Mouse (Mus musculus) forebrain, embryonic 15.5 days (tissue): Measurements from ENCODE around the gene Tspan5. TPM values are rescaled to one million over a fixed set of nuclear protein-coding genes. Genes with fewer than 3 reads are reported as not detected.

Experiments used
- ATAC-seq: fragments of 200-750 bp; cut with Nextera tagmentation; replicated peaks from 2 replicates; pipeline ENCODE4 v1.8.0; 2017; ENCODE audit warnings: mild to moderate bottlenecking, moderate TSS enrichment, moderate library complexity
- H3K27ac ChIP-seq: fragments of 300-500 bp; sonication (generic); replicated peaks from 2 replicates; pipeline ENCODE4 v1.5.1; 2015; ENCODE audit warnings: mild to moderate bottlenecking, inconsistent platforms
- H3K27me3 ChIP-seq: fragments of 300-500 bp; sonication (generic); 2 replicates; pipeline ENCODE4 v1.6.1; 2015; ENCODE audit warnings: inconsistent platforms
- H3K36me3 ChIP-seq: fragments of 300-500 bp; sonication (generic); 2 replicates; pipeline ENCODE4 v1.6.1; 2015; ENCODE audit warnings: mild to moderate bottlenecking, inconsistent platforms
- H3K4me1 ChIP-seq: fragments of 300-500 bp; sonication (generic); 2 replicates; pipeline ENCODE4 v1.6.1; 2015; ENCODE audit warnings: inconsistent platforms
- H3K4me2 ChIP-seq: fragments of 300-500 bp; sonication (generic); replicated peaks from 2 replicates; pipeline ENCODE4 v1.6.1; 2015; ENCODE audit warnings: mild to moderate bottlenecking, inconsistent platforms
- H3K4me3 ChIP-seq: fragments of 300-500 bp; sonication (generic); 2 replicates; pipeline ENCODE4 v1.5.1; 2015; ENCODE audit warnings: mild to moderate bottlenecking, inconsistent platforms
- H3K9ac ChIP-seq: fragments of 300-500 bp; sonication (generic); replicated peaks from 2 replicates; pipeline ENCODE4 v1.6.1; 2015; ENCODE audit warnings: mild to moderate bottlenecking, inconsistent platforms
- H3K9me3 ChIP-seq: fragments of 300-500 bp; sonication (generic); 2 replicates; pipeline ENCODE4 v1.6.1; 2016; ENCODE audit warnings: inconsistent platforms
- WGBS: fragments of 180-500 bp; shearing (Covaris S2); methylation state at CpG from one replicate; pipeline ENCODE4 v1.1.7; 2015; ENCODE audit warnings: mixed read lengths; 5-methylcytosine and 5-hydroxymethylcytosine counted together
- polyA plus RNA-seq: library from polyadenylated mRNA; unstranded; fragments of >200 nt; fragmentation: Nextera tagmentation; extraction: Ambion mirVana; gene quantifications from 2 replicates; pipeline ENCODE4 v1.2.1, GENCODE M21; 2015

Gene Tspan5
- polyA plus RNA-seq, 1 experiment from 2014 or later: 104 TPM

DNA sequence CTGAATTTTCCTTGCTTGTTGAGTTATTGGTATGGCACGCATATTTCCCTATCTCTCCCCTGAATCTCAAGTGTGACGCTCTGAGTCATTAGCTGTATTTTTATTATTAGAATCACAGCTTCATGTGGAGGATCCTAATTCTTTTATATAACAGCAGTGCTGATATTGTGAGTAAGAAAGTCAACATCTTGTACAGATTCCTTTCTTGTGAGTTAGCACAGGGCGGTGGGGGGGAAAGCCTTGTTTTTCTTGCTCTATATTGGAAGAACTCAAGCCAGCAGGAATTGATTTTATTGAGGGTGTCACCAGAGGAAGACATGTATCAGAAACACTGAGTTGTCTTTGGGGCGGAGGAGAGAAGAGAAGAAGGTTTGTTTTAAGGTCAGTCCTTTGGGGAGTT is 3.6 kb downstream of the Tspan5 start:
- Histone ChIP-seq H3K36me3 (no peaks in the 10 kb centered on the region), H3K9ac (no peak overlapping the region), H3K27ac (no peak overlapping the region), H3K4me2 (0 out of 2 replicates have a peak overlapping the region, but pooled peaks have one; percentile 66), H3K27me3 (no peaks in the 10 kb centered on the region), H3K4me1 (peaks cover 61% of the 10 kb centered on the region), H3K4me3 (no peak overlapping the region), H3K9me3 (no peaks in the 10 kb centered on the region)
- no peak for ATAC-seq
- WGBS: 85% methylated on average over 4 of the region's 4 CpGs

DNA sequence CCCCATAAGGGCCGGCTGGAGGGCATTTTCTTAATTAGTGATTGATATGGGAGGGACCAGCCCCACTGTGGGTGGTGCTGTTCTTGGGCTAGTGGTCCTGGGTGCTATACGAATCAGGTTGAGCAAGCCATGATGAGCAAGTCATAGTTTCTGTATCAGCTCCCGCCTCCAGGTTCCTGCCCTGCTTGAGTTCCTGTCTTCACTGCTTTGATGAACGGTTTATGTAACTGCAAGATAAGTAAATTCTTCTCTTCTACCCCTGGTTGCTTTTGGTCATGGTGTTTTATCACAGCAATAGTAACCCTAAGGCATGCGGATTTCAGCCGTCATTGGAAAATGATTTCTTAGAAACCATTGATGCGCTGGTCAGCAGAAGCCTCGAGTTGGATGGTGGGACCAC is 4.6 kb downstream of the Tspan5 start:
- H3K27ac ChIP-seq: no peak overlapping the region
- no peak overlapping the region for H3K4me2 ChIP-seq
- no peaks in the 10 kb centered on the region for H3K9me3 ChIP-seq
- no peaks in the 10 kb centered on the region for H3K36me3 ChIP-seq
- H3K4me1 ChIP-seq: peaks cover 55% of the 10 kb centered on the region
- WGBS: 94% methylated on average over 8 of the region's 8 CpGs
- H3K4me3 ChIP-seq: no peak overlapping the region
- no peaks in the 10 kb centered on the region for H3K27me3 ChIP-seq
- ATAC-seq: no peak
- H3K9ac ChIP-seq: no peak overlapping the region

DNA sequence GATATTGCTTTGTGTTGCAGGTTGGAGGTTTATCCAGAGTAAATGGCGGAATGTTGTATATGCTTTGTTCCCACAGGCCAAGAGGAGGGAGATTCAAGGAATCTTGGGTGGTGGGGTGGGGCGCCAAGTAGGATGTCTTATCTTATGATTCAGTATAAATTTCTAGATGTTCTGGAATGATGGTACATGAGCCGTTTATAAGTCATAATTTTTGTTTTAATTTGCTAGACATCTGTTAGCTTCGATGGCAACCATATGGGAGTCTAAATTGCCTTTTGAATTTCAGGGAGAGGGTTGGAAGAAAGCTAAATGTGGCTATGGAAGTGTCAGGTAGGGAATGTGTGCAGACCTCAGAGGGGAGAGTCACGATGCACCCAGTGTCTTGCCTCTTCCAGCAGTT is 5.0 kb downstream of the Tspan5 start:
- Histone ChIP-seq H3K9me3 (no peaks in the 10 kb centered on the region), H3K27me3 (no peaks in the 10 kb centered on the region), H3K27ac (no peak overlapping the region), H3K4me1 (peaks cover 56% of the 10 kb centered on the region), H3K4me2 (no peak overlapping the region), H3K9ac (no peak overlapping the region), H3K4me3 (no peak overlapping the region), H3K36me3 (no peaks in the 10 kb centered on the region)
- no peak for ATAC-seq
- 73% methylated on average over 5 of the region's 5 CpGs for WGBS

DNA sequence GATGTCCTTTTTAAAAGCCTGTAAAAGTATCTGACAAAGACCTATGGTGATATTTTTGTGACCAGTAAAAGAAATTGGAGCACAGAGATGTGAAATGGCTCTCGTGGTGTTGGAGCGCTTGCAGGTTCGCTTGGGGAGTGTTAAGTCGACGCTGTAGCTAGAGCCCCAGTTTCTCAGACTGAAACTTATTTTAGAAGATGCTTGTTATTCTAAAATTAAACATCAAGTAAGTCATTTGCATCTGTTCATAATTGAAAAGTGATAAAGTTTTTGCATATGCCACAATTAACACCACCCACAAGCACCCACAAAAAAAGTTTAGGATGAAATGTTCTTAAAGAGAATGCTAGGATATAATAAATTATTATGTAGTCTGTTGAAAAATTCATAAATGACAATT is 6.0 kb downstream of the Tspan5 start:
- Histone ChIP-seq H3K4me1 (peaks cover 62% of the 10 kb centered on the region), H3K9me3 (no peaks in the 10 kb centered on the region), H3K9ac (no peak overlapping the region), H3K36me3 (no peaks in the 10 kb centered on the region), H3K4me2 (no peak overlapping the region), H3K27ac (no peak overlapping the region), H3K4me3 (no peak overlapping the region), H3K27me3 (no peaks in the 10 kb centered on the region)
- 89% methylated on average over 5 of the region's 5 CpGs for WGBS
- no peak for ATAC-seq

DNA sequence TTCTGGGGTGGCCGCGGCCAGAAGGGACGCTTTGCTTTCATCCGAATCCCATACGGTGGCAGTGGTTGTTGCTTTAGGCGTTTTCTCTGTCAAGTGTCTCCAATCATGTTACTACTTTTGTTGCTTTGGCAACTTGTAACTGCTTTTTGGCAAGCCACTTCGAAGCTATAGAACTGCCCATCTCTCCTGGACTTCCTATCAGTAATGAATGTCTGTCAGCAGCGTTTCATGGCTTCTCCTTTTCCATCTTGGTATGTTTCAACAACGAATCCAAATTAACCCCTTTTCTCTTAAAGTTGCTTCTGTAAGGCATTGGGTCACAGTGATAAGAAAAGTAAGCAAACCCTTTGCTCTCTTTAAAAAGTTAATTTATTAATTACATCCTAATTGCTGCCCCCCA is 7.7 kb downstream of the Tspan5 start:
- H3K4me1 ChIP-seq: peaks cover 67% of the 10 kb centered on the region
- H3K9ac ChIP-seq: no peak overlapping the region
- 67% methylated on average over 9 of the region's 9 CpGs for WGBS
- no peaks in the 10 kb centered on the region for H3K27me3 ChIP-seq
- H3K4me2 ChIP-seq: no peak overlapping the region
- H3K27ac ChIP-seq: no peak overlapping the region
- H3K36me3 ChIP-seq: no peaks in the 10 kb centered on the region
- no peak overlapping the region for H3K4me3 ChIP-seq
- no peaks in the 10 kb centered on the region for H3K9me3 ChIP-seq
- ATAC-seq: no peak

DNA sequence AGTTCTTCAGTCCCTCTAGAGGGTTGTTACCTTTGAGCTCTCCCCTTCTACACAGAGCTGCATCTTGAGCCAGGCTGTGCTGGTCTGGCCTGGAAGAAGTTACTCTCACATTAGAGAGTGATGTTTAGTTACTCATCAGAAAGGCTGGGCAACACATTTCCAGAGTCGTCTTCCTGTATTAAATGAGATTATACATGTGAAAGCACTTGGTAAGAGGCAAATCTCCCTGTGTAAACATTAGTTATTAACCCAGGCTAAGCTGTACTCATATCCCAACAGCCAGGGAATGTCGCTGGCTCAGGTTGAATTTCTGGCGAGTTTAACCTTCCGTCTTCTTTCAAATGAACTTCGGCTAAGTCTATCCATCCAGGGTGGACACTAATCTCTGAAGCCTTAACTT is 9.3 kb downstream of the Tspan5 start:
- Histone ChIP-seq H3K4me2 (no peak overlapping the region), H3K9ac (no peak overlapping the region), H3K4me3 (no peak overlapping the region), H3K36me3 (no peaks in the 10 kb centered on the region), H3K4me1 (peaks cover 51% of the 10 kb centered on the region), H3K9me3 (no peaks in the 10 kb centered on the region), H3K27ac (no peak overlapping the region), H3K27me3 (no peaks in the 10 kb centered on the region)
- ATAC-seq: no peak
- 91% methylated on average over 5 of the region's 5 CpGs for WGBS

DNA sequence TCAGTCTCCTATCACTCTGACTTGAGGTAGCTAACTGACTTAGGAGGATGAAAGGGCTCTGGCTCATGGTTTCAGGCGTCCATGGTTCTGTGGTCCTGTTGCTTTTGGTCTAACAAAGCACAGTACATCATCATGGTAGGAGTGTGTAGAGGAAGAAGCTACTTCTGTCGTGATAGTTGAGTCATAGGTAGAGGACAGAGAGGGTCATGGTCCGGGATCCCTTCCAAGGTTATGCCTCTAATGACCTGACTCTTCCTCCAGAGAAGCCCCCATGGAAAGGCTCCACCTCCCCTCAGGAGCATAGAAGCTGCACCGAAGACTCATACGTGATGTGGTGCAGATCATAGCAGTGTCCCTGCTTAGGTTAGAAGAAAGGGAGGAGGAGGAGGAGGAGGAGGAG is 10.1 kb downstream of the Tspan5 start:
- no peaks in the 10 kb centered on the region for H3K27me3 ChIP-seq
- ATAC-seq: no peak
- WGBS: 86% methylated on average over 5 of the region's 5 CpGs
- H3K9me3 ChIP-seq: no peaks in the 10 kb centered on the region
- H3K36me3 ChIP-seq: no peaks in the 10 kb centered on the region
- H3K4me2 ChIP-seq: no peak overlapping the region
- H3K4me3 ChIP-seq: no peak overlapping the region
- peaks cover 43% of the 10 kb centered on the region for H3K4me1 ChIP-seq
- H3K9ac ChIP-seq: no peak overlapping the region
- H3K27ac ChIP-seq: no peak overlapping the region

DNA sequence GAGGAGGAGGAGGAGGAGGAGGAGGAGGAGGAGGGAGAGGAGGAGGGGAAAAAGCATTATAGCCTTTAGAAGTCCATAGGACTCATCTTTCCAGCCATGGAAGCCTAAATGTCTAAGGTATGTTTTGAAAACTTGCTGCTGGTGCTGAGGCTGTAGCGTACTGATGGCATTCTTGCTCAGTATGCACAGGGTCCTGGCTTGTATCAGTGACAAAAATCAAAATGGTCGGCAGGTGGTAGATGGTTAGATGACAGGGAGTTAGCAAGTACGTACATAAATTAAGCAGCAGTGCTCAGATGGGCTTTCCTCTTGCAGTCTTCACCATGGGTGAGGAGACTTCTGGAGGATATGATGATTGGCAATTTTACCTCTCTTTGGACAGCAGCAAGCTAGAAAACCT is 10.8 kb downstream of the Tspan5 start:
- WGBS: 60% methylated on average over 3 of the region's 3 CpGs
- no peak overlapping the region for H3K27ac ChIP-seq
- no peak overlapping the region for H3K9ac ChIP-seq
- H3K4me1 ChIP-seq: peaks cover 38% of the 10 kb centered on the region
- H3K9me3 ChIP-seq: no peaks in the 10 kb centered on the region
- no peaks in the 10 kb centered on the region for H3K27me3 ChIP-seq
- H3K4me3 ChIP-seq: no peak overlapping the region
- no peak overlapping the region for H3K4me2 ChIP-seq
- no peak for ATAC-seq
- no peaks in the 10 kb centered on the region for H3K36me3 ChIP-seq

DNA sequence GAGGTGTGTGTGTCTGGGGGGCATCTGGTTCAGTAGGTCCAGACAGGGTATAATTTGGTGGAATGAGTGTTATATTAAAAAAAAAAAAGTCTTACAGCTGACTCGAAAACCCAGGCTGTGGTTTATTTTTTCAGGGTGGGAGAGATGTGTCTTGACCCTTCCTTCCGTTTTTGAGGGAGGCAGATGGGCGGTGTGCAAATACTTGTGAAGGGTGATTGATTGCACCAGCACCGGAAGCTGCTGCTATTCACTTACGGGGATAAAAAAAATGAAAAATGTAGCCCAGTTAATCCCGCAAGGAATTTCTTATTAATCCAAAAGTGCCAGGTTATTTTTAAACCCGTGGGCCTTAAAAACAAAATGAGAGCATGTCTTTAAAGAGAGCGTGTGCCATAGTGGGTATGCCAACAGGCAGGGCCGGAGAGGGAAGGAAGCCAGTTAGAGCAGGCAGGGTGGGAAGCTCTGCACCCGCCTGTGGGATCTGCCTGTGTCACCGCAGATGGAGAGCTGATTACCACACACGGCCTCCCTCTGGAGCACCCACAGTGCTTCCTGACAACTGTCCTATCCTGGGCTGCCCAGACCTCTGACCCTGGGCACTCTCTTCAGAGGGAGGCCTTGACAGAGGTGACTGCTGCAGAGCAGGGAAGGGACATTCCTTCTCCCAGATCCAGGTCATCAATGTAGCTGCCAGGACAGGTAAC is 11.3 kb downstream of the Tspan5 start:
- Histone ChIP-seq H3K27me3 (no peaks in the 10 kb centered on the region), H3K9ac (no peak overlapping the region; the same call in 1 of the 2 replicates), H3K9me3 (no peaks in the 10 kb centered on the region), H3K4me1 (peaks cover 36% of the 10 kb centered on the region), H3K4me3 (no peak overlapping the region), H3K36me3 (no peaks in the 10 kb centered on the region), H3K4me2 (peak overlapping the region; percentile 6), H3K27ac (peak overlapping the region; percentile 37; the same call in 1 of the 2 replicates)
- ATAC-seq: peak; percentile 63
- WGBS: 30% methylated on average over 12 of the region's 12 CpGs

DNA sequence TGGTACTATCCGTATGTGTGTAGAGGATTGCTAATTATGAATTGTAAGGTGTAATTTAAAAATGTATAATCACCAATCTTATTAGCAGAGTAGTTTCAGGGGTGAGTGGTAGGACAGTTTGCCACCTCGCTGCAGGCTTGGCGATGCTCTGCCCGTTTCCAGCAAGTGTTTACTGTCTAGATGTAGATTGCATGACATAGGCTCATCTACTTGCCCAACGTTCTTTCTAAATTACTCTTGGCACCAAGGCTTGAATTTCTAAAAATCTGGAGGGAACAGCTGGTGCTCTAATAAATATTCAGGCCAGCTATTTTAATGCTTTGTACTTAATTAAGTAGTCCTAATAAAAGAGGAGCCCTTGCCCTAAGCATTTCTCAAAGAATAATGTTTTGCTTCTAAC is 12.3 kb downstream of the Tspan5 start:
- Histone ChIP-seq H3K4me1 (peaks cover 36% of the 10 kb centered on the region), H3K27ac (peak overlapping the region; percentile 31; the same call in 1 of the 2 replicates), H3K27me3 (no peaks in the 10 kb centered on the region), H3K9ac (no peak overlapping the region), H3K36me3 (no peaks in the 10 kb centered on the region), H3K9me3 (no peaks in the 10 kb centered on the region), H3K4me3 (no peak overlapping the region), H3K4me2 (no peak overlapping the region)
- WGBS: 27% methylated on average over 5 of the region's 5 CpGs
- ATAC-seq: peak; percentile 66

DNA sequence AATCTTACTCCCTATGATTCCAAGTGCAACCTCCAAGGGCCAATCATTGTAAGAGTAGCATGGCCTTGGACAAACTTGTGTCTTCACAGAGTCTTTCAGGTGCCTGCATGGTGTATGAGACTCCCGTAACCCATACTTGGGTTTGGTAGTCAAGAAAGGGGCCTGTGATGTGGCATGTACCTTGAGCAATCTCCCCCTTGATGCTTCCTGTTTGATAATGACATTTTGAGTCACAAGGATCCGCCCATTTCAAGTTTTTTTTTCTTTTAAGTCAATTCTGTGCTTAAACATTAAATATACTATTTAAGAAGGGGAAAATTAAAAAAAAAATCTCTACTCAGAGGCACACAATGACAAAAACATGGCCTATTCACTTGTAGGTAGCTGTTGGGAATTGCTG is 15.3 kb downstream of the Tspan5 start:
- Histone ChIP-seq H3K9me3 (no peaks in the 10 kb centered on the region), H3K9ac (no peak overlapping the region), H3K4me3 (no peak overlapping the region), H3K27me3 (no peaks in the 10 kb centered on the region), H3K36me3 (no peaks in the 10 kb centered on the region), H3K4me2 (no peak overlapping the region), H3K27ac (no peak overlapping the region), H3K4me1 (peaks cover 46% of the 10 kb centered on the region)
- no peak for ATAC-seq
- WGBS: 97% methylated on average over 2 of the region's 2 CpGs

DNA sequence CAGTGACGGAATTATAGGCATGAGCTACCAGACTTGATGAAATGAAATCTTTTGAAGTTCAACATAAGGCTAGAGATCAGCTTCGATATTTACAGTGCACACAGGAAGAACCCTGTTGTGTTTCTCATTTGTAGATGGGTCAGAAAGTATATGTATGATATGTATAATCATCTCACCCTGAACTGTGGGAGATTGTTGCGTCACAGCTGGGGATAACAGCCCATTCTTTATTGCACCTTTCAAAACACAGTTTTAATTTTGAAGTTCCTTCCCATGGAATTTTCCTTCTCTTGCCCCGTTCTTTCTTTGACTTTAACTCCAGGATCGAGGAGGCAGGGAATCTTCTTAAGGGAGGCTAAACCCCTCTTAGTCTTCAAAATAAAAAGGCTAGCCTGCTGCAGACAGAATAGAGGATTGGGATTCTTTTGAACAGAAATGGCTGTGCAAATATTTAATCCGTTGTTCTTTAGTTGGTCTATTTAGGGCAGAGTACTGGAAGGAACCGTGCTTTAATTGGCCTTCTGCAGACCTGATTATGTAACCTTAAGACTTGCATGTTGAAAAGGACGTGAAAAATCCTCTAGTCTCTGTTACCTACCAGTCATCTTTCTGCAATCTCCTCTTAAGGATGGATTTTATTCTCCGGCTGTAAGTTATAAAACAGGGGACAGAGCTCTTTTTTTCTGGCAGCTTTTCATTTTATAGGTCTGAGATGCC is 18.1 kb downstream of the Tspan5 start:
- WGBS: 10% methylated on average over 9 of the region's 9 CpGs
- H3K9me3 ChIP-seq: no peaks in the 10 kb centered on the region
- H3K27ac ChIP-seq: peak overlapping the region; percentile 40; the same call in 1 of the 2 replicates

More for the DNA sequence above, 18.1 kb downstream of the Tspan5 start:
- Histone ChIP-seq H3K4me1 (peaks cover 25% of the 10 kb centered on the region), H3K27me3 (no peaks in the 10 kb centered on the region), H3K9ac (no peak overlapping the region), H3K4me3 (no peak overlapping the region), H3K4me2 (no peak overlapping the region), H3K36me3 (no peaks in the 10 kb centered on the region)
- no peak for ATAC-seq
